Mouse (Mus musculus): ENCODE measurements at regions not wholly inside any gene's neighbourhood (a gene's known extent, or its start where the extent isn't known, plus 50 kb on each side); places are given as distances from the start of the nearest gene placed in this dataset.

GRCm38 (mm10) chr8:101668921-101669320, 1116.5 kb downstream of the Cdh11 start:
- TF ChIP-seq CTCF (IDR thresholded peaks at IDR 0.05) (no peak), POLR2A (IDR thresholded peaks at IDR 0.05; ENCODE audit: insufficient read depth, low read depth, low read length) (no peak)
